Mouse (Mus musculus) hindbrain, embryonic 12.5 days (tissue): Measurements from ENCODE around the gene Spata2. TPM values are rescaled to one million over a fixed set of nuclear protein-coding genes. Genes with fewer than 3 reads are reported as not detected.

Experiments
- ATAC-seq: fragments of 200-750 bp; cut with Nextera tagmentation; 2 replicates; pipeline ENCODE4 v1.8.0; 2017; ENCODE audit warnings: moderate TSS enrichment; ENCODE audit not compliant: low FRiP score
- H3K27ac ChIP-seq: fragments of 300-500 bp; sonication (generic); 2 replicates; pipeline ENCODE4 v1.5.1; 2016; ENCODE audit warnings: mild to moderate bottlenecking
- H3K27me3 ChIP-seq: fragments of 300-500 bp; sonication (generic); 2 replicates; pipeline ENCODE4 v1.6.1; 2016; ENCODE audit warnings: mild to moderate bottlenecking
- H3K36me3 ChIP-seq: fragments of 300-500 bp; sonication (generic); 2 replicates; pipeline ENCODE4 v1.6.1; 2016; ENCODE audit warnings: mild to moderate bottlenecking
- H3K4me1 ChIP-seq: fragments of 300-500 bp; sonication (generic); 2 replicates; pipeline ENCODE4 v1.6.1; 2016
- H3K4me2 ChIP-seq: fragments of 300-500 bp; sonication (generic); replicated peaks from 2 replicates; pipeline ENCODE4 v1.6.1; 2016; ENCODE audit warnings: mild to moderate bottlenecking
- H3K4me3 ChIP-seq: fragments of 300-500 bp; sonication (generic); 2 replicates; pipeline ENCODE4 v1.5.1; 2016; ENCODE audit warnings: mild to moderate bottlenecking
- H3K9ac ChIP-seq: fragments of 300-500 bp; sonication (generic); 2 replicates; pipeline ENCODE4 v1.6.1; 2016; ENCODE audit warnings: mild to moderate bottlenecking, moderate library complexity
- H3K9me3 ChIP-seq: fragments of 300-500 bp; sonication (generic); replicated peaks from 2 replicates; pipeline ENCODE4 v1.6.1; 2016; ENCODE audit warnings: mild to moderate bottlenecking
- WGBS: fragments of 180-500 bp; shearing (Covaris S2); methylation state at CpG from one replicate; pipeline ENCODE4 v1.1.7; 2016; 5-methylcytosine and 5-hydroxymethylcytosine counted together
- polyA plus RNA-seq: library from polyadenylated mRNA; unstranded; fragments of >200 nt; fragmentation: Nextera tagmentation; extraction: Ambion mirVana; gene quantifications from 2 replicates; pipeline ENCODE4 v1.2.1, GENCODE M21; 2016

Gene Spata2
- polyA plus RNA-seq, 1 experiment from 2014 or later, result 25.3 TPM

DNA sequence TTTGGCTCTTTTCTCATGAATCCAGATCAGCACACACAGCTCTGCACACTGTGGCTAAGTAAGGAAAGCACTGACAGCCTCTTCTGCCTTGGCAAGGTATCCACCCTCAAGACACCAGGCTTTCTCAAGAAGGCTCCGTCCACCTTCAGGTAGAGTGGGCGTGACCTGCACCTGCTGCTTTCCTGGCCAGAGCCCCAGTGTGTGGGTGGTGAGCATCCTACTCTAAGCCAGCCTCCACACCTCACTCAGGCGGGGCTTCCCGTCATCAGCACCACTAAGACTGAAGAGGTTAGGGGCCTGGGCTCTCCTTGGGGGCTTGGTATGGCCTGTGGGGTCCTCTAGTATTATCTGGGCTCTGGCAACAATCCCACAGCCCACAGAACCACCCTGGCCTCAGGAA lies 6.1 kb downstream of the Spata2 start:
- Histone ChIP-seq H3K9me3 (no peaks in the 10 kb centered on the region), H3K4me3 (no peak overlapping the region), H3K9ac (0 out of 2 replicates have a peak overlapping the region, but pooled peaks have one; percentile 13), H3K27me3 (no peaks in the 10 kb centered on the region), H3K4me2 (no peak overlapping the region), H3K4me1 (peaks cover 17% of the 10 kb centered on the region), H3K36me3 (peaks cover 41% of the 10 kb centered on the region), H3K27ac (no peak overlapping the region)
- no peak for ATAC-seq
- 78% methylated on average over 4 of the region's 4 CpGs for WGBS

GRCm38 (mm10) chr2:167485501-167486377 lies 6.9 kb downstream of the Spata2 start:
- Histone ChIP-seq H3K4me3 (no peak overlapping the region), H3K27ac (no peak overlapping the region), H3K27me3 (no peaks in the 10 kb centered on the region), H3K36me3 (peaks cover 41% of the 10 kb centered on the region), H3K4me1 (peaks cover 9% of the 10 kb centered on the region), H3K9me3 (no peaks in the 10 kb centered on the region), H3K9ac (no peak overlapping the region), H3K4me2 (no peak overlapping the region)
- no peak for ATAC-seq
- WGBS, result 88% methylated on average over 7 of the region's 7 CpGs

DNA sequence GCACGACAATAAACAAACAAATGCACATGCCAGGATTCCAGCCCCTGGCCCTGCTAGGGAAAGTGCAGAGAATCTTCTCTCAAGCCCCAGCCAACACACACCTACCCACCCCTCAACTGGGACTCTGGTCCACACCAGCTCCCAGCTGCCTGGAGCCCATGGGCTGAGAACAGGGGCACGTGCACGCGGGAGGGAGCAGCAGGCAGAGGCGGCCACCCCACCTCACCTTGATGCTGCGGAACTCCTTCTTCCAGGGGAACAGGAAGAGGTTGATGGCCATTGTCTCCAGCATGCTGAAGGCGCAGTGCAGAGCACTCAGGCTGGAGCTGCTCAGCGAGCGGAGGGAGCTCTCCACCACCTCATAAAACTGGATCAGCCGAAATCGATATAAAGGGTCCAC lies 7.8 kb downstream of the Spata2 start:
- Histone ChIP-seq H3K27me3 (no peaks in the 10 kb centered on the region), H3K4me3 (no peak overlapping the region), H3K4me1 (0 out of 2 replicates have a peak, but pooled peaks cover 4% of the 10 kb centered on the region), H3K4me2 (no peak overlapping the region), H3K9ac (no peak overlapping the region), H3K36me3 (peaks cover 41% of the 10 kb centered on the region), H3K9me3 (no peaks in the 10 kb centered on the region), H3K27ac (no peak overlapping the region)
- WGBS, result 94% methylated on average over 11 of the region's 11 CpGs
- no peak for ATAC-seq

DNA sequence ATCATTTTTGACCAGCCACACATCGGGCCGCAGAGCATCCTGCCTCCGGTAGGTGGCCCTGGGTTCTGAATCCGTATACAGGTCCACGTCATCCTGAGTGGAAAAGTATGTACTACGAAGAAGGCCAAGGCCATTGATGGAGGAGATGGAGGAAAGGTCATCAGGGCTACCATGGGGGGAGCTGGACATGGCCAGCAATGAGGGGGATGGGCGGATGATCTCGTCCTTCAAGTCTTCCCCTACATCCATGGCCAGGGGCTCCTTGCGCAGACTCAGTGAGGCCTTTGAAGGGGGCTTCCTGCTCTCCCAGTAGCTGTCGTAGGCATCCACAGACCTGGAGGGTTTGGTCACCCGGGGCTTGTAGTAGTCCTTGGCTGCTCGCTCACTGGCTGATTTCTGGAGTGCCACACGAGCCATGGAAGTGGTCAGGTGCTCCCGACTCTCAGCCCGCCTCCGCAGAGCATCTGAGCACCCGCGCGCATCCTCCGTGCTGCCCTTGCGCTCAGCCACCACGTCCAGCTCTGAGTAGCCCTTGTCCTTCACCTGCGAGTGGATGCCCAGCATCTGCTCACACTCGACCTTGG lies 8.8 kb downstream of the Spata2 start:
- Histone ChIP-seq H3K36me3 (peaks cover 41% of the 10 kb centered on the region), H3K4me2 (no peak overlapping the region), H3K27ac (no peak overlapping the region), H3K27me3 (no peaks in the 10 kb centered on the region), H3K9me3 (no peaks in the 10 kb centered on the region), H3K4me3 (no peak overlapping the region), H3K9ac (no peak overlapping the region), H3K4me1 (0 out of 2 replicates have a peak, but pooled peaks cover 4% of the 10 kb centered on the region)
- no peak for ATAC-seq
- WGBS, result 95% methylated on average over 24 of the region's 24 CpGs

GRCm38 (mm10) chr2:167483081-167483826 lies 9.4 kb downstream of the Spata2 start:
- Histone ChIP-seq H3K27me3 (no peaks in the 10 kb centered on the region), H3K4me2 (no peak overlapping the region), H3K9ac (no peak overlapping the region), H3K36me3 (peaks cover 41% of the 10 kb centered on the region), H3K4me3 (no peak overlapping the region), H3K27ac (no peak overlapping the region), H3K9me3 (no peaks in the 10 kb centered on the region), H3K4me1 (0 out of 2 replicates have a peak, but pooled peaks cover 4% of the 10 kb centered on the region)
- no peak for ATAC-seq
- 94% methylated on average over 27 of the region's 27 CpGs for WGBS

GRCm38 (mm10) chr2:167482681-167483080 lies 10.0 kb downstream of the Spata2 start:
- H3K4me2 ChIP-seq, result no peak overlapping the region
- H3K9ac ChIP-seq, result no peak overlapping the region
- no peaks in the 10 kb centered on the region for H3K9me3 ChIP-seq
- H3K4me3 ChIP-seq, result no peak overlapping the region
- no peak overlapping the region for H3K27ac ChIP-seq
- H3K36me3 ChIP-seq, result peaks cover 41% of the 10 kb centered on the region
- WGBS, result 95% methylated on average over 4 of the region's 4 CpGs
- no peak for ATAC-seq
- no peaks in the 10 kb centered on the region for H3K27me3 ChIP-seq
- 0 out of 2 replicates have a peak, but pooled peaks cover 4% of the 10 kb centered on the region for H3K4me1 ChIP-seq

GRCm38 (mm10) chr2:167479501-167479900 lies 13.2 kb downstream of the Spata2 start:
- H3K4me1 ChIP-seq, result peaks cover 20% of the 10 kb centered on the region
- no peak for ATAC-seq
- WGBS, result 97% methylated on average over 1 of the region's 1 CpGs
- no peaks in the 10 kb centered on the region for H3K9me3 ChIP-seq
- H3K4me3 ChIP-seq, result no peak overlapping the region
- H3K4me2 ChIP-seq, result no peak overlapping the region
- H3K27me3 ChIP-seq, result no peaks in the 10 kb centered on the region
- H3K27ac ChIP-seq, result no peak overlapping the region
- H3K36me3 ChIP-seq, result peaks cover 31% of the 10 kb centered on the region
- H3K9ac ChIP-seq, result no peak overlapping the region

- H3K36me3 ChIP-seq, result peaks cover 31% of the 10 kb centered on the region
- no peak overlapping the region for H3K4me2 ChIP-seq
- no peaks in the 10 kb centered on the region for H3K9me3 ChIP-seq
- H3K4me3 ChIP-seq, result no peak overlapping the region
- no peak for ATAC-seq
- 40% methylated on average over 2 of the region's 2 CpGs for WGBS
- H3K4me1 ChIP-seq, result peaks cover 20% of the 10 kb centered on the region
- peak overlapping the region; percentile 35; the same call in 1 of the 2 replicates for H3K27ac ChIP-seq
- no peaks in the 10 kb centered on the region for H3K27me3 ChIP-seq
- H3K9ac ChIP-seq, result no peak overlapping the region
Observed at GRCm38 (mm10) chr2:167478128-167478527, 14.6 kb downstream of the Spata2 start.

- Histone ChIP-seq H3K9ac (0 out of 2 replicates have a peak overlapping the region, but pooled peaks have one; percentile 37), H3K9me3 (no peaks in the 10 kb centered on the region), H3K27ac (peak overlapping the region; percentile 76), H3K36me3 (peaks cover 35% of the 10 kb centered on the region), H3K27me3 (no peaks in the 10 kb centered on the region), H3K4me1 (peaks cover 20% of the 10 kb centered on the region), H3K4me2 (no peak overlapping the region; the same call in 1 of the 2 replicates), H3K4me3 (no peak overlapping the region)
- peak; percentile 15; the same call in 1 of the 2 replicates for ATAC-seq
- 73% methylated on average over 4 of the region's 4 CpGs for WGBS
Observed at GRCm38 (mm10) chr2:167476762-167477161, 15.9 kb downstream of the Spata2 start.

- no peak overlapping the region; the same call in 1 of the 2 replicates for H3K4me2 ChIP-seq
Observed at GRCm38 (mm10) chr2:167476200-167476688, 16.4 kb downstream of the Spata2 start.

DNA sequence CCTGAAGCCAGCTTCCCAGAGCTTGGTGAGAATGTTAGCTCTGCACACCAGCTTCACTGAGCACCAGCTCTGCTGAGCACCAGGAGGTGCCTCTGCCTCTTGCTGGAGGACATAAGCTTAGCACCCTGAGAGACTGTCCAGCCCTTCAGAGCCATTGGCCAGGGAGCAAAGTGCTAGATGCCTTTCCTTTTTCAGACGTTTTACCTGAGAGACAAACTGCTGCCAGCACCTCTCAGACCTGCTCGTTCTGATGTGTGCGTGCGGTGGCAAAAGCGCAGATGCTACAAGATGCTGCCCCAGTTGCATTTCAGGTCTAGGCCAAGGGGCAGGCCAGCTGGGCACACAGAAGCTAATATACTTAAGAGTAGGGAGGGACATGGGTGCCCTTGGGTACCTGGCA lies 17.1 kb downstream of the Spata2 start:
- peaks cover 20% of the 10 kb centered on the region for H3K4me1 ChIP-seq
- WGBS, result 85% methylated on average over 5 of the region's 5 CpGs
- H3K4me2 ChIP-seq, result no peak overlapping the region
- peak overlapping the region; percentile 42; the same call in 1 of the 2 replicates for H3K9ac ChIP-seq
- no peak for ATAC-seq
- H3K27ac ChIP-seq, result peak overlapping the region; percentile 76
- H3K9me3 ChIP-seq, result no peaks in the 10 kb centered on the region
- no peak overlapping the region for H3K4me3 ChIP-seq
- peaks cover 46% of the 10 kb centered on the region for H3K36me3 ChIP-seq
- no peaks in the 10 kb centered on the region for H3K27me3 ChIP-seq

More at GRCm38 (mm10) chr2:167476200-167476688, 16.4 kb downstream of the Spata2 start:
- peak; percentile 82 for ATAC-seq
- H3K4me3 ChIP-seq, result no peak overlapping the region
- no peaks in the 10 kb centered on the region for H3K27me3 ChIP-seq
- peaks cover 40% of the 10 kb centered on the region for H3K36me3 ChIP-seq
- H3K4me1 ChIP-seq, result peaks cover 20% of the 10 kb centered on the region
- 19% methylated on average over 7 of the region's 7 CpGs for WGBS
- no peaks in the 10 kb centered on the region for H3K9me3 ChIP-seq
- H3K9ac ChIP-seq, result peak overlapping the region; percentile 42
- H3K27ac ChIP-seq, result peak overlapping the region; percentile 76

DNA sequence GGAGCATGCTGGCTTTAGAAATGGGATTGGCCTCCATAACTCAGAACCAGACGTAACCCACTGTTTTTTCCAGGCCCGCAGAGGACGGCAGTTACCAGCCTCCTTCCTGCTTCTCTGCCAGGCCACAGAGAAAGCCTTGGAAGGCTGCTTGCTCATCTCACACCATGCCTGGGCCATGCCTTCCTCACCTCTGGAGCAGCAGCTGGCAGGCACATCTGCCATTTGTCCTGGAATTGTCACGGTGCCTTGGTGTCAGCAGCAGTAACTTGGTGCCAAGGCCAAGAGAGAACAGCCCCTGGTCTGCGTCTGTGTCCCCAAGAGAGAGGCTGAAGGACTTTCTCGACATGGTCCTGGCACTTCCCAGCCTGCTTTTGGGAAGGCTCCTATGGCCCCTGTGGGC lies 18.5 kb downstream of the Spata2 start:
- 88% methylated on average over 6 of the region's 6 CpGs for WGBS

More for the DNA sequence above, 18.5 kb downstream of the Spata2 start:
- Histone ChIP-seq H3K4me3 (no peak overlapping the region), H3K9me3 (no peaks in the 10 kb centered on the region), H3K9ac (no peak overlapping the region), H3K27me3 (no peaks in the 10 kb centered on the region), H3K4me2 (no peak overlapping the region), H3K27ac (no peak overlapping the region), H3K4me1 (peaks cover 20% of the 10 kb centered on the region), H3K36me3 (peaks cover 59% of the 10 kb centered on the region)
- ATAC-seq, result no peak
